Mouse (Mus musculus): Measurements from ENCODE around the gene Vmn1r32. TPM values are rescaled to one million over a fixed set of nuclear protein-coding genes. Genes with fewer than 3 reads are reported as not detected.

The Vmn1r32 gene
- polyA plus RNA-seq, 1 experiment from 2014 or later, result 0.10 TPM

Other genes starting within 250 kb of the Vmn1r32 start
- 69.6 and 76.1 TPM in 2 replicates for gene Mad2l1, start 24.7 kb downstream of the Vmn1r32 start, polyA plus RNA-seq (2014; fragmentation: Nextera tagmentation; extraction: Ambion mirVana)
- gene Vmn1r33, start 58.2 kb upstream of the Vmn1r32 start, polyA plus RNA-seq (2014; fragmentation: Nextera tagmentation; extraction: Ambion mirVana), result 0.17 TPM in 1 of 2 replicates, not detected in the other
- gene Vmn1r34, start 83.8 kb upstream of the Vmn1r32 start, polyA plus RNA-seq (2014; fragmentation: Nextera tagmentation; extraction: Ambion mirVana), result not detected in 2 replicates
- gene Vmn1r35, start 125.8 kb upstream of the Vmn1r32 start, polyA plus RNA-seq (2014; fragmentation: Nextera tagmentation; extraction: Ambion mirVana), result not detected in 2 replicates
- not detected in 2 replicates for gene Vmn1r36, start 159.1 kb upstream of the Vmn1r32 start, polyA plus RNA-seq (2014; fragmentation: Nextera tagmentation; extraction: Ambion mirVana)
- not detected in 2 replicates for gene Vmn1r37, start 169.3 kb upstream of the Vmn1r32 start, polyA plus RNA-seq (2014; fragmentation: Nextera tagmentation; extraction: Ambion mirVana)
- not detected in 2 replicates for gene Vmn1r38, start 222.5 kb upstream of the Vmn1r32 start, polyA plus RNA-seq (2014; fragmentation: Nextera tagmentation; extraction: Ambion mirVana)

Measured in embryonic facial prominence, embryonic 14.5 days (tissue).